8 mouse cellular contexts compared by ENCODE assay signal in genomic region chr2:93071656-93072055, GRCm38 (mm10). TPM values are rescaled to one million over a fixed set of nuclear protein-coding genes. Genes with fewer than 3 reads are reported as not detected.
DNase-seq lines count a peak whose midpoint lies in the region; ATAC-seq and TF ChIP-seq lines count a peak whose summit lies in the region.

No protein-coding gene starts in this region.

- H3K4me3 ChIP-seq in thymus, adult 2 months (ENCODE audit: control insufficient read depth, insufficient read depth, low read length), result no peak overlapping the region
- no peak overlapping the region for H3K4me3 ChIP-seq in kidney, embryonic 14.5 days (ENCODE audit: low read length)

- TF ChIP-seq CTCF in thymus, adult 2 months (IDR thresholded peaks at IDR 0.05; ENCODE audit: borderline replicate concordance, control insufficient read depth, extremely low read depth, insufficient read depth, low read length, poor library complexity), result no peak

- no peaks in the 10 kb centered on the region for H3K9me3 ChIP-seq in kidney, embryonic 14.5 days (ENCODE audit: control insufficient read depth, low read length)

- H3K9ac ChIP-seq in kidney, embryonic 14.5 days (ENCODE audit: low read depth, low read length), result no peak overlapping the region

- intact Hi-C loops in gastrocnemius, postnatal 14 days (cut with DNase I; ENCODE audit: low total_unique reads), result loop anchor here (2.0 to 10.0 kb wide), 2 partner anchors 127 to 343 kb away; no protein-coding TSS in a partner anchor

- H3K27ac ChIP-seq in thymus, adult 2 months (ENCODE audit: control insufficient read depth, insufficient read depth, low read length), result no peak overlapping the region
- no peak overlapping the region for H3K27ac ChIP-seq in kidney, embryonic 14.5 days (ENCODE audit: low read depth, low read length)

- no peak for TF ChIP-seq POLR2A in thymus, adult 2 months (IDR thresholded peaks at IDR 0.05; ENCODE audit: control insufficient read depth, extremely low read depth, insufficient read depth, low read length, poor library complexity)

- no peak for ATAC-seq in CD4-positive, CD25-positive, alpha-beta regulatory T cell, adult 4 months
- peak; percentile 56 for ATAC-seq in kidney, embryonic 14.5 days (ENCODE audit: low FRiP score, low TSS enrichment)

- peak; percentile 63 for DNase-seq in CD4-positive, CD25-positive, alpha-beta regulatory T cell, adult 2 months (ENCODE audit: low read depth, low spot score)
- DNase-seq in thymus, adult 2 months, result peak; percentile 73
- DNase-seq in thymus, adult 18-20 months, result no peak
- peak; percentile 75 for DNase-seq in gastrocnemius, postnatal 14 days
- peak; percentile 82 for DNase-seq in lung, postnatal 36 days
- peak; percentile 69 for DNase-seq in splenic B cell, adult 2 months (ENCODE audit: low read depth, low spot score)

- WGBS in thymus, adult 2 months, result 7% methylated on average over 12 of the region's 12 CpGs
- WGBS in kidney, embryonic 14.5 days, result 4% methylated on average over 12 of the region's 12 CpGs

- H3K36me3 ChIP-seq in thymus, adult 2 months (ENCODE audit: control insufficient read depth, insufficient read depth, low read length), result no peaks in the 10 kb centered on the region
- H3K36me3 ChIP-seq in kidney, embryonic 14.5 days (ENCODE audit: control insufficient read depth, insufficient read depth, low read length), result no peaks in the 10 kb centered on the region
- H3K36me3 ChIP-seq in splenic B cell, adult 2 months (ENCODE audit: control insufficient read depth, insufficient read depth, low read length, poor library complexity, severe bottlenecking), result no peaks in the 10 kb centered on the region

- peaks cover 5% of the 10 kb centered on the region for H3K4me1 ChIP-seq in thymus, adult 2 months (replicated peaks; ENCODE audit: control insufficient read depth, insufficient read depth, low read length)
- H3K4me1 ChIP-seq in kidney, embryonic 14.5 days (ENCODE audit: control insufficient read depth, insufficient read depth, low read length), result no peaks in the 10 kb centered on the region

- no peaks in the 10 kb centered on the region for H3K27me3 ChIP-seq in thymus, adult 2 months (ENCODE audit: control insufficient read depth, insufficient read depth, low read length)
- no peaks in the 10 kb centered on the region for H3K27me3 ChIP-seq in kidney, embryonic 14.5 days (ENCODE audit: control insufficient read depth, insufficient read depth, low read length)
- H3K27me3 ChIP-seq in splenic B cell, adult 2 months (ENCODE audit: control insufficient read depth, insufficient read depth, low read length, poor library complexity, severe bottlenecking), result no peaks in the 10 kb centered on the region

- H3K4me2 ChIP-seq in kidney, embryonic 14.5 days (replicated peaks; ENCODE audit: low read depth, low read length), result no peak overlapping the region

RNA-seq across cellular contexts. Expression of gene Prdm11, which starts 25.7 kb away (rescaled TPM):
- polyA plus RNA-seq in CD4-positive, CD25-positive, alpha-beta regulatory T cell, adult 4 months (2017; shearing (Covaris generic)), result 1 to 10 TPM; 1.8 to 2.1 TPM
- 17.1 and 17.9 TPM in 2 replicates for polyA plus RNA-seq in thymus, adult 2 months (2012; rRNA removed)
- total RNA-seq in gastrocnemius, postnatal 14 days (2021), result 1 to 10 TPM; 1.6 to 1.9 TPM
- polyA plus RNA-seq in kidney, embryonic 14.5 days (2014; fragmentation: Nextera tagmentation; extraction: Ambion mirVana), result 4.3 and 5.1 TPM in 2 replicates

Comparison
In these comparisons a context has a peak if more than half of its experiments do, and no peak if none do; other contexts are left out.
1. DNase-seq: peak in CD4-positive, CD25-positive, alpha-beta regulatory T cell, adult 2 months (single experiment), thymus, adult 2 months (single experiment), gastrocnemius, postnatal 14 days (single experiment), lung, postnatal 36 days (single experiment) and splenic B cell, adult 2 months (single experiment); none in thymus, adult 18-20 months (0 of 2).